Mouse (Mus musculus): ENCODE measurements around the gene Frk.
"Not testable (repeated sequence)": the region's sequence is repeated elsewhere in the genome, so short reads cannot be mapped to it uniquely, and the experiment has no call there.

Frk gene

DNA sequence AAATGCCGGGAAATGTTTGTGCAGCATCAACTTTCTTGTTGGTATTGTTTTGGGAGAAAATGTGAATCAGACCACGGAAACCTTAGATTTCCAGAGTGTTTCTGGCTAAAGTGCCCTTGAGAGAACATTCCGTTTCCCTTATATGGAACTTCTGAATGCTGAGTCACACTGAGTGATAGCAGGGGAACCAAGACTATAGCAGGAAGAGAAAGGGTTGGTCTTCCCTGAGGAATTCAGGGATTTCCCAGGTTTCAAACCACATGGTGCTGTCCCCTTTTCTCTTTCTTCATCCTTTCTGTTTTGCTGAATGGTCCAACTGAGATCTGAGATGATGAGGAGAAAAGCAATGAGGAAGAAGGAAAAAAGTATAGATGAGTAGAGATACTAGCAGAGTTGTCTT, 135.3 kb downstream of the Frk start:
- no peak for DNase-seq

GRCm38 (mm10) chr10:34620540-34620939, 137.3 kb downstream of the Frk start:
- DNase-seq: not testable (repeated sequence)

DNA sequence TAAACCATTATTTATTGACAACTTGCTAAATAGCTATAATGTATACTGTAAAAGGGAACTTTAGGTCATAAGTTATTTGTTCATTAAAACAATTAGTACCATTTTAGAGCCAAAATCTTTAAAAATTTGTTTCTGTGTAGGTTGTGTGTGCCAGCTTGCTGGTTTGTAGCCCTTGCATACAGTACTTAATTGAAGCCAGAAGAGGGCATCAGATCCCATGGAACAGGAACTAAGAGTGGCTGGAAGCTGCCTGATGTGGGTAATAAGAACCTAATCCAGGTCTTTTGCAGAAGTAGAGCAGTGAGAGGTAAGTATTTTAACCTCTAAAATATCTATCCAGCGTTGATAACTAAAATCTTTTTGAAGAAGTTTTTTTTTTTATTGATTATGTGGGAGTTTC, 155.0 kb downstream of the Frk start:
- DNase-seq: no peak

Data from lung, postnatal 4 days (tissue).